Mouse (Mus musculus): ENCODE results near the gene Psmb9. TPM values are rescaled to one million over a fixed set of nuclear protein-coding genes. Genes with fewer than 3 reads are reported as not detected.

The Psmb9 gene
- polyA plus RNA-seq, 1 experiment, result 334 TPM

- TF ChIP-seq POLR2A (IDR thresholded peaks at IDR 0.05; ENCODE audit: control insufficient read depth, extremely low read depth, insufficient read depth, low read length, poor library complexity), result no peak
- no peak for TF ChIP-seq CTCF (IDR thresholded peaks at IDR 0.05; ENCODE audit: borderline replicate concordance, control insufficient read depth, extremely low read depth, insufficient read depth, low read length, poor library complexity)
- Histone ChIP-seq H3K4me1 (replicated peaks; ENCODE audit: control insufficient read depth, insufficient read depth, low read length) (peaks cover 10% of the 10 kb centered on the region), H3K4me3 (ENCODE audit: control insufficient read depth, insufficient read depth, low read length) (no peak overlapping the region), H3K36me3 (ENCODE audit: control insufficient read depth, insufficient read depth, low read length) (no peaks in the 10 kb centered on the region), H3K27ac (ENCODE audit: control insufficient read depth, insufficient read depth, low read length) (no peak overlapping the region), H3K27me3 (ENCODE audit: control insufficient read depth, insufficient read depth, low read length) (no peaks in the 10 kb centered on the region)
- WGBS, result 9% methylated on average over 4 of the region's 4 CpGs
- DNase-seq, result no peak
These were observed 17.1 kb downstream of the Psmb9 start for GRCm38 (mm10) chr17:34170487-34170876.

GRCm38 (mm10) chr17:34169279-34169678 lies 18.3 kb downstream of the Psmb9 start:
- Histone ChIP-seq H3K4me1 (replicated peaks; ENCODE audit: control insufficient read depth, insufficient read depth, low read length) (peaks cover 14% of the 10 kb centered on the region), H3K36me3 (ENCODE audit: control insufficient read depth, insufficient read depth, low read length) (no peaks in the 10 kb centered on the region), H3K4me3 (ENCODE audit: control insufficient read depth, insufficient read depth, low read length) (no peak overlapping the region), H3K27ac (ENCODE audit: control insufficient read depth, insufficient read depth, low read length) (no peak overlapping the region), H3K27me3 (ENCODE audit: control insufficient read depth, insufficient read depth, low read length) (no peaks in the 10 kb centered on the region)
- WGBS, result 2% methylated on average over 2 of the region's 2 CpGs
- DNase-seq, result no peak
- TF ChIP-seq POLR2A (IDR thresholded peaks at IDR 0.05; ENCODE audit: control insufficient read depth, extremely low read depth, insufficient read depth, low read length, poor library complexity), result no peak
- TF ChIP-seq CTCF (IDR thresholded peaks at IDR 0.05; ENCODE audit: borderline replicate concordance, control insufficient read depth, extremely low read depth, insufficient read depth, low read length, poor library complexity), result no peak

- peaks cover 18% of the 10 kb centered on the region for H3K4me1 ChIP-seq (replicated peaks; ENCODE audit: control insufficient read depth, insufficient read depth, low read length)
- no peaks in the 10 kb centered on the region for H3K27me3 ChIP-seq (ENCODE audit: control insufficient read depth, insufficient read depth, low read length)
- no peak for TF ChIP-seq POLR2A (IDR thresholded peaks at IDR 0.05; ENCODE audit: control insufficient read depth, extremely low read depth, insufficient read depth, low read length, poor library complexity)
- TF ChIP-seq CTCF (IDR thresholded peaks at IDR 0.05; ENCODE audit: borderline replicate concordance, control insufficient read depth, extremely low read depth, insufficient read depth, low read length, poor library complexity), result no peak
- H3K36me3 ChIP-seq (ENCODE audit: control insufficient read depth, insufficient read depth, low read length), result no peaks in the 10 kb centered on the region
- no peak for DNase-seq
- 32% methylated on average over 6 of the region's 6 CpGs for WGBS
- no peak overlapping the region for H3K4me3 ChIP-seq (ENCODE audit: control insufficient read depth, insufficient read depth, low read length)
- H3K27ac ChIP-seq (ENCODE audit: control insufficient read depth, insufficient read depth, low read length), result peak overlapping the region; percentile 27; the same call in 1 of the 2 replicates
These were observed 22.4 kb downstream of the Psmb9 start for GRCm38 (mm10) chr17:34165033-34165730.

- DNase-seq, result peak; percentile 67
- TF ChIP-seq POLR2A (IDR thresholded peaks at IDR 0.05; ENCODE audit: control insufficient read depth, extremely low read depth, insufficient read depth, low read length, poor library complexity), result no peak
- TF ChIP-seq CTCF (IDR thresholded peaks at IDR 0.05; ENCODE audit: borderline replicate concordance, control insufficient read depth, extremely low read depth, insufficient read depth, low read length, poor library complexity), result peak; percentile 43; the same call in 1 of the 2 replicates
- Histone ChIP-seq H3K36me3 (ENCODE audit: control insufficient read depth, insufficient read depth, low read length) (no peaks in the 10 kb centered on the region), H3K4me3 (ENCODE audit: control insufficient read depth, insufficient read depth, low read length) (no peak overlapping the region), H3K4me1 (replicated peaks; ENCODE audit: control insufficient read depth, insufficient read depth, low read length) (peaks cover 18% of the 10 kb centered on the region), H3K27me3 (ENCODE audit: control insufficient read depth, insufficient read depth, low read length) (no peaks in the 10 kb centered on the region), H3K27ac (ENCODE audit: control insufficient read depth, insufficient read depth, low read length) (no peak overlapping the region)
- 43% methylated on average over 9 of the region's 9 CpGs for WGBS
These were observed 23.2 kb downstream of the Psmb9 start for GRCm38 (mm10) chr17:34164202-34164895.

- WGBS, result 95% methylated on average over 5 of the region's 5 CpGs
- no peaks in the 10 kb centered on the region for H3K36me3 ChIP-seq (ENCODE audit: control insufficient read depth, insufficient read depth, low read length)
- no peak for DNase-seq
- H3K27me3 ChIP-seq (ENCODE audit: control insufficient read depth, insufficient read depth, low read length), result no peaks in the 10 kb centered on the region
- TF ChIP-seq POLR2A (IDR thresholded peaks at IDR 0.05; ENCODE audit: control insufficient read depth, extremely low read depth, insufficient read depth, low read length, poor library complexity), result no peak
- TF ChIP-seq CTCF (IDR thresholded peaks at IDR 0.05; ENCODE audit: borderline replicate concordance, control insufficient read depth, extremely low read depth, insufficient read depth, low read length, poor library complexity), result no peak
- no peak overlapping the region for H3K4me3 ChIP-seq (ENCODE audit: control insufficient read depth, insufficient read depth, low read length)
- H3K4me1 ChIP-seq (replicated peaks; ENCODE audit: control insufficient read depth, insufficient read depth, low read length), result peaks cover 3% of the 10 kb centered on the region; the same call in 1 of the 2 replicates
- H3K27ac ChIP-seq (ENCODE audit: control insufficient read depth, insufficient read depth, low read length), result no peak overlapping the region
These were observed 32.0 kb downstream of the Psmb9 start for GRCm38 (mm10) chr17:34155534-34155933.

- H3K36me3 ChIP-seq (ENCODE audit: control insufficient read depth, insufficient read depth, low read length), result no peaks in the 10 kb centered on the region
- H3K27ac ChIP-seq (ENCODE audit: control insufficient read depth, insufficient read depth, low read length), result peak within 1 kb of the TSS; percentile 19; the same call in 1 of the 2 replicates
- H3K4me1 ChIP-seq (replicated peaks; ENCODE audit: control insufficient read depth, insufficient read depth, low read length), result peaks cover 3% of the 10 kb centered on the region; the same call in 1 of the 2 replicates
- no peak for TF ChIP-seq POLR2A (IDR thresholded peaks at IDR 0.05; ENCODE audit: control insufficient read depth, extremely low read depth, insufficient read depth, low read length, poor library complexity)
- TF ChIP-seq CTCF (IDR thresholded peaks at IDR 0.05; ENCODE audit: borderline replicate concordance, control insufficient read depth, extremely low read depth, insufficient read depth, low read length, poor library complexity), result no peak
- peak within 1 kb of the TSS; percentile 3; the same call in 1 of the 2 replicates for H3K4me3 ChIP-seq (ENCODE audit: control insufficient read depth, insufficient read depth, low read length)
- H3K27me3 ChIP-seq (ENCODE audit: control insufficient read depth, insufficient read depth, low read length), result no peaks in the 10 kb centered on the region
- WGBS, result 43% methylated on average over 4 of the region's 4 CpGs
- DNase-seq, result peak; percentile 36
These were observed 34.6 kb downstream of the Psmb9 start, which contains the start of gene H2-DMb1 for GRCm38 (mm10) chr17:34152923-34153322. Gene H2-DMb1 (plus strand): TSS chr17:34153072.
